Mouse (Mus musculus) lung, adult 2 months (tissue): ENCODE results near the gene Agfg1.

Experiments used
- CTCF ChIP-seq: fragments of 200-500 bp; IDR thresholded peaks from 2 replicates; pipeline ENCODE4 v1.5.1; 2011; ENCODE audit warnings: mild to moderate bottlenecking, low read length, control low read depth; ENCODE audit not compliant: insufficient read depth
- POLR2A ChIP-seq: fragments of 200-500 bp; IDR thresholded peaks from 2 replicates; pipeline ENCODE4 v1.6.1; 2011; ENCODE audit warnings: low read depth, mild to moderate bottlenecking, control low read depth, low read length, borderline replicate concordance; ENCODE audit errors: extremely low read depth

DNA sequence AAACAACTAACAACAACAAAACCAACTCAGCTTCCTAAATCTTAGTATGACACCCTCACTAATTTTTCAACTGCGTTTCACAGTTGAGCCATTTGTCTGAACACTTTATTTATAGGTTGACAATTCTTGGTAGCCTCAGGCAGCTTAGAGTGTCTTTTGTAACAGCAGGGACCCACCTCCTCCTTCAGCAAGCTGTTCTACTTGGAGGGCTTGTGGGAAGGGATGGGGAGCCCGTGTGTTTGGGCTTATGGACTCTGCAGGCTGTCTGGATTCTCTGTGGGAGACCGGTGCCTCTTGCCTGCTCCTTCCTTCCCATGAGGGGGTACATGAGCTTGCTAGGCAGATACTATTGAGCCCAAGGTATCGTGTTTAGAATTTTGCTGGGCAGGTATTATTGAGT lies 45.3 kb upstream of the Agfg1 start:
- TF ChIP-seq CTCF = no peak
- no peak for TF ChIP-seq POLR2A
